Mouse (Mus musculus) ovary, postnatal 14 days (tissue): ENCODE data around the gene Slc6a12.
"Not testable (repeated sequence)": the region's sequence is repeated elsewhere in the genome, so short reads cannot be mapped to it uniquely, and the experiment has no call there.

Experiments used
- DNase-seq: peaks from one replicate; pipeline ENCODE4 v3.0.0; 2022; ENCODE audit warnings: low spot score

Gene Slc6a12

GRCm38 (mm10) chr6:121343771-121344123, 871 bp downstream of the Slc6a12 start:
- DNase-seq, result no peak

- DNase-seq, result no peak
Measured at GRCm38 (mm10) chr6:121344329-121344728, 1.5 kb downstream of the Slc6a12 start.

DNA sequence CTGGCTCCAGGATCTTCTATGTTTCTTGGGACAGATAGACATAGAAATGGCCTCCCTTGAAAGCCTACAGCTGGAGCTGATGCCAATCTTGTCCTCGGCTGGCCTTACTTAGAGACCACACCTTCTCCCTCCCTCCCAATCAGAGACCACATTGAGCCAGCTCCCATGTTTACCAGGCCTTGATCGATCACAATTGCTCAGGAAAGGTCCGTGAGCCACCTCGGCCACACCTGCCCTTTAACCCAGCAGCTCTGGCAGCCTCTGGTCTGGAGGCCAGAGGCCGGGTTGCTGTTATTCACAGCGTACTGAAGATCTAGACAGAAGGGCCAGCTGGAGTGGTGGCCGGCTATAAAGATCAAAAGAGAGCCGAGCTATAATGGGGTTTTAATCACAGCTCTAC, 3.6 kb downstream of the Slc6a12 start:
- no peak for DNase-seq

- no peak for DNase-seq
Measured at GRCm38 (mm10) chr6:121352276-121352675, 9.4 kb downstream of the Slc6a12 start.

DNA sequence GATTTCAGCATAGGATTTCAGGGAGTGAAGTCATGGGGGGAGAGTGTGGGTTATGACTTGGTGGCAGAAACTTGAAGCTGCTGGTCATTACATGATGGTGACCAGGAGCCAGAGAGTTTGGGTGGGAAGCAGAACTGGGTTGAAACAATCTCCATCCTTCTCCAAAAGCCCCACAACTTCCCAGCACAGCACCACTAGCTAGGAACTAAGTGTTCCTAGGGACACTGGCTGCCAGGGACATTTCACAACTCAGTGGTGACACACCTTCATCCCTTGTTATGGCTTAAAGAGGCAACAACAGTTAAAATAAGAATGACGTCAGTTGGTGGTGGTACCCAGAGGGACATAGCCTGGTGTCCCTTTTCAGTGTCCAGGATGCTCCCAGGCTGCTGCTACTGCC, 13.2 kb downstream of the Slc6a12 start:
- DNase-seq, result no peak

DNA sequence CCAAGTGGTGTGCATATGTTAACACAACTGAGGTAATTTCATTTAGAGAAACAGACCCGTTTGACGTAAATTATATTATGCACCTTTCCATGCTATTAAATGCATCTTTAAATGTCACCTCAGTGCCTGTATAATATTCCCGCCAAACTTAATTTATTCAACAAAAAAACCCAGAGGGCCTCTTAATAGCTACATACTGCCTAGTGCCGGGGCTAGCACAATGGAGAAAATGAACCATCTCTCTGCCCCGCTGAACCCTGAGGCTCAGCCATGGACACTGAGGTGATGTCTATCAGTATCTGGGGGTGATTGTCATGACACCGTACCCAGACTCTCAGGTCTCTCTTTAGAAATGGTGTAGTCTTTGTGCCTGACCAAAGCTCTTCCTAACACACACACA, 14.4 kb downstream of the Slc6a12 start:
- DNase-seq, result no peak

DNA sequence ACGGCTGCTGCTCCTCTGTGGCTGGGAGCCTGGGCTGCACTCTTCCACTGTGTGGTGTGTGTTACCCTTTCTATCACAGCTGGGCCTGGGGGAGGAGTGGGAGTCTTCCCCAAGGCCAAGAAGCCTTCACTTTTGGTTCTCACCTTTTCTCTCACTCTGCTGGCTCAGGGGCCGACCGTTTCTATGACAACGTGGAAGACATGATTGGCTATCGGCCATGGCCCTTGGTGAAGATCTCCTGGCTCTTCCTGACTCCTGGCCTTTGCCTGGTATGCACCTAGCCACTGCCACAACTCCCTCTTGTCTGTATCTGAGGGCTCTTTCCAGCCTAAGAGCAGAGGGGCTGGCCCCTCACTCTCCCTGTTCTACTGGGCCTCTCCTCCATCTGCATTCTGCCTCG, 20.2 kb downstream of the Slc6a12 start:
- no peak for DNase-seq

DNA sequence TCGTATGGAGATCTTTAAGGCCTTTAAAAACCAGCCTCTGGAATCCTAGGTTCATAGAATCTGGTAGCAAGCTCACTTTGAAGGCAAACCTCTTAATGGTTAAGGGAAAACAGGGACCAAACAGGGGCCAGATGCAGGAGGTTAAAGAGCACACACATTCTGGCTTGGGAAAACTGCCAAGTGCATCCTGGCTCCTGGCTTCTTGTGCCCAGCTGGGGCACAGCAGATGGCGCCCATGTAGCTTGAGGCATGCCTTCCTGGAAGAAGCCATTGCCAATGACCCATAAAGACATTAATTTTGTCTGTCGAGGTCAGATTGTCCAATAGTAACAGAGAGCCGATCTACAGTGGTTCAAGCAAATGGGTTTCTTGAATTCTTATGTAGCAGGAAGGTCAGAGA, 21.1 kb downstream of the Slc6a12 start:
- no peak for DNase-seq

- not testable (repeated sequence) for DNase-seq
Measured at GRCm38 (mm10) chr6:121366537-121366936, 23.7 kb downstream of the Slc6a12 start.

DNA sequence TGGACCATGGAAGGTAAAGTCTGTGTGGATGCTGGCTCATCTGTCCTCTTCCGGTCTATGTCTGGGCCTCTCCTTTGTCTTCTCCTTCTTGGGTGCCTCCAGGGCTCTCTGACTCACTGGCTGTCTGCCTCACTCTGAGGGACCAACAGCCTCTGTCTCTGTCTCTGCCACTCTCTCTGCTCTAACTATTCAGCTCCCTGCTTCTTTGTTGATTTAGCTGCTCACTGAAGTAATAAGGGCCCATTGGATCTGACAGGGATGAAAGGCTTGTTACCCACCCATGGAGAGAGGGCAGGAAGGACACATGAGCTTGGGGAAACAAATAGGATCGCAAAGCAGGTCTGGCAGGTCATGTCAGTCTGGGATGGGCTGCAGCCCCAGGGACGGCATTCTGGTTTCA, 24.2 kb downstream of the Slc6a12 start:
- DNase-seq, result no peak

DNA sequence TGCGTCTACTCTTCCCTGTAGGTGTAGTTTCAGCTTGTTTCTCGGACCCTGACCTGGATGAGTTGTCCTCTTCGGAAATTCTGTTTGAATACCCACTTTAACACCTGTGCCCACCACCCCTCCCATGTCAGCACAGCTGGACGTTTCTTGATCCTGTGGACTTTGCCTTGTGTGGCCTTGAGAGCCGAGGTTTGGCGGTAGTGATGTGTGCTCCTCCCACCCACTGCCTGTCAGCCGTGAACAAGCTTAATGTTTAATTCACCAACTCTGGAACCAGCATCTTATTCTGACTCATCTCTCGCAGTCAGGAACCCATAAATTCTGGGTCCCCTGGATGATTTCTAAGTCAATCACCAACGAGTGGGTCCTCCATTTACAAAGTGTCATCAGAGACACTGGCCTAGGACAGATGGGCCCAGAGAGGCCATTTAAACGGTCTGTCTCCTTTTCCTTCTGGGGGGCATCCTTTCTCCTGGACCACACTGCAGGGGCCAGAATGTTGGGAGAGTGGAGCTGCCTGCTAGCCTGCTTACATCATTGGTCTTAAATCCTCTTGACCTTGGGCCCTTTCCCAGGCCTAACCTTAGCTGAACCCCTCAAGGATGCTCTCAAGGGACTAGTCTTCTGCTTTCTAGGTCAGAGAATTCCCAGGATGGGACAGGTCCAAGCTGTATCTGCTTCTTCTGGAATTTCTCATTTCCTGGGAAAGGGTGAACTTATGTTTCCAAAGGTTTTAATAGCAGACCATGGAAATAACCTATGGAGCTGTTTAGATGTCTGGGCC, 28.5 kb downstream of the Slc6a12 start:
- DNase-seq, result no peak

- no peak for DNase-seq
Measured at GRCm38 (mm10) chr6:121376159-121376558, 33.3 kb downstream of the Slc6a12 start.

GRCm38 (mm10) chr6:121378256-121378655, 35.4 kb downstream of the Slc6a12 start:
- no peak for DNase-seq

DNA sequence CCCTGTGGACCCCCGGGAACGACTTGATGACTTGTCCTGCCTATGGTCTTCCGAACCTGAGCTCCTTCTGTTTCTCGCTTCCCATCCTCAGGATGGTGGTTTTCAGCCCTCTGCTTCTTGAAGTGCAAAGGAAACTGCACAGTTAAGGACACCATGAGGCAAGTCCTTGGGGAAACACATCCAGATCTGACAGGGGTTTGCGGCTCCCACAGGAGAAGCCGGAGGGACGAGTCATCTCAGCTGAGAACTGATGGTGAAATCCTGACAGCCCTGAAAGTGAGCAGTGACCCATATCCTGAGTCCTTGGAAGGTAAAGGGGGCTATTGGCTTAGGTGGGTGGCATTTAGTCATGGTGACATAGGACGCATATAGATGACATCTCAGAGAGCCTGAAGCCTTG, 37.7 kb downstream of the Slc6a12 start:
- no peak for DNase-seq

- DNase-seq, result no peak
Measured at GRCm38 (mm10) chr6:121382071-121382470, 39.2 kb downstream of the Slc6a12 start.

GRCm38 (mm10) chr6:121385397-121385796, 42.5 kb downstream of the Slc6a12 start:
- no peak for DNase-seq

GRCm38 (mm10) chr6:121392610-121393252, 49.9 kb downstream of the Slc6a12 start:
- no peak for DNase-seq

- DNase-seq, result no peak
Measured at GRCm38 (mm10) chr6:121401140-121401539, 58.3 kb downstream of the Slc6a12 start.

- DNase-seq, result no peak
Measured at GRCm38 (mm10) chr6:121401826-121402660, 59.2 kb downstream of the Slc6a12 start.

DNA sequence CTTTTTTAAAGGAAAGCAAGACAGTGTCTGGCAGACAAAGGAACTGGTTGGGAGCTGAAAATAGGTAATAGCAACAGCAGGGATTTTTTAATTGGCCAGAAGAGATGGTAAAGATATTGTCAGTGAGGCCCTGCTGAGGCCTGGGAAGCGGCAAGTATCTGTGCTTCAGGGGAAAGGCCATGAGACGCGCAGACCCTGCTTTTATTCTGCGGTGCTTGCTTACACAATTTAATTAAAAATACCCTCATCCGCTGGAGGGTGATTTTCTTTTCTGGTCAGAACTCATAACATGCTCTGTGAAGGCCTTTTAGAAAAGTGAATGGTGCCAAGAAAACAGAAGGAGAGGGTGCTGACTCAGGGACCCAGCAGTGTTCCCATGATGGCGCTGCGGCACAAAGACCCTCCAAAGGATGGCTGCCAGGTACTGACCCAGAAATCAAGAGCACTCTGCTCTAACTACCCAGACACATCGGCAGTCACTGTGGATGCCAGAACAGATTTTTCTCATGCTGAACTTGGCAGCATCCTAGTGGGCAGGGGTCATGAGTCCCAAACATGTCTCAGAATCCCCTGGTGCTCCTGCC, 59.9 kb downstream of the Slc6a12 start:
- no peak for DNase-seq

DNA sequence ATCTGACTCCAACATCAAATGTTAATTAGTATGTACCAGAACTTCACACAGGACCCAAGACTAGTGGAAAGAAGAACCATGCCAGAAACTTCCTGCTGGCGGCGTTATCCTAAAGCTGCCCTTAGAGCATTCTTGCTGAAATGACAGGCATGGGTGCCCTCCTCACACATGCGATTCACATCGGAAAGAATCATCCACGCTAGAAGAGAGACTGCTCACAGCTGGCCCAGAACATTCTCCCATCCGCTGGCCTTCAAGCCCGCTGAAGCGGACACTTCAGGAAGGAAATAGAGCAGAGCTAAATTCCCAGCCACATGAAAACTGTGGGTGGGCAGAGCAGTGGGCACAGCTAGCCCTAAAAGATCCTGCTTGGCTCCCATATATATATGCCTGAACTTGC, 62.4 kb downstream of the Slc6a12 start:
- no peak for DNase-seq

DNA sequence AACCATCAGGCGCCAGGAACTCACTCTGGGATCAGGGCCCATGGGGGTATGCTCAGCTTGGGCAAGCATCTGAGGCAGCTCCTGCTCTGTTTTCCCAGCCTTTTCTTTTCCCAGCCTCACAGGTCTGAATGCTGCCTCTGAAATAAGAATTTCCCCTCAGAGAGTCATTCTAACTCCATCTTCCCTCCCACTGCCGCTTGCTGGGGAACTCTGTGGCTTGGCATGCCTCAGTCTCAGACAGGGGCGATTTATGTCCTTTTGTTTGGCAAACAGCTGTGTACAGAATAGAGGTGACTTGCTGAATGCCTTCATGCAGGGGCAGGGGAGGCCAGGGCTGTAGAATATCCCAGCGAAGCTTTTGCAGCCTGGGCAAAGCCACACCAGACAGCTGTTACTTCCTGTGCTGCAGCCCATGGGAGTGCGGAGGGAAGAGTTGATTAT, 64.7 kb downstream of the Slc6a12 start:
- DNase-seq, result no peak
